Mouse (Mus musculus) urinary bladder, postnatal 10 days (tissue): ENCODE data around the gene Rab11a.
"Not testable (repeated sequence)": the region's sequence is repeated elsewhere in the genome, so short reads cannot be mapped to it uniquely, and the experiment has no call there.

Experiments
- DNase-seq: peaks from one replicate; pipeline ENCODE4 v3.0.0; 2022; ENCODE audit warnings: low spot score

Rab11a gene

DNA sequence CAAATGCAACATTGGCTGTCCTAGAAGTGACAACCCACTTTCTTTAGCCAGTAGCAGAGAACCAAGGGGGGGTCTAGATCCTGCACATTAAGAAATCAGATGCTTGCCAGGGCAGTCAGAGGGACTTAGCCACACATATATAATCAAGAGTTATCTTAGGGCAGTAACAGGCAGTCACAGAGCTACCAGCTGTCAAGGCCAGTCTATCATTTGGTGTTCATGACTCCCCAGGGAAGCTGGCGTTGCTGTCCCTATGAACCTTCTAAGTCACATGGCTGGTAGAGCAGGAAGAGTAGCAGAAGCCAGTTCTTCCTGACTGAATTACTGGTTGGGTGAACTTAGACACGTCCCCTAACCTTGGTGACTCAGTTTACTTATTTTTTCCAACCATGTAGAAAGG is 44.5 kb downstream of the Rab11a start:
- DNase-seq = no peak

DNA sequence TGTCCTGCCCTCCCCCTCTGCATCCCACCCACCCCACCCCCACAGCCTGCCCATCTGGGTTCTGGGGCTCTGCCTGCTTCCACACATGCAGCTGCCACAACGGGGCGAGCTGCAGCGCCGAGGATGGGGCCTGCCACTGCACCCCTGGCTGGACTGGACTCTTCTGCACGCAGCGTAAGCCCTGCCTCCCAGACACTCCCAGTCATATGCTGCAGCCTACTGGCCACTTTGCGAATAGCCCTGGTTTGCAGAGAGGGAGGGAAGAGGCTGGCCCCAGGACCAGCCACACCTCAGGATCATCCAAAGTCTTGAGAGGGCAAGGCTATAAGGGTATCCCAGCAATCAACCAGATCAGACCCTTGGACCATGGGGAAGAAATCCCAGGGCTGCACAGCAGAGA is 46.4 kb downstream of the Rab11a start:
- no peak for DNase-seq

DNA sequence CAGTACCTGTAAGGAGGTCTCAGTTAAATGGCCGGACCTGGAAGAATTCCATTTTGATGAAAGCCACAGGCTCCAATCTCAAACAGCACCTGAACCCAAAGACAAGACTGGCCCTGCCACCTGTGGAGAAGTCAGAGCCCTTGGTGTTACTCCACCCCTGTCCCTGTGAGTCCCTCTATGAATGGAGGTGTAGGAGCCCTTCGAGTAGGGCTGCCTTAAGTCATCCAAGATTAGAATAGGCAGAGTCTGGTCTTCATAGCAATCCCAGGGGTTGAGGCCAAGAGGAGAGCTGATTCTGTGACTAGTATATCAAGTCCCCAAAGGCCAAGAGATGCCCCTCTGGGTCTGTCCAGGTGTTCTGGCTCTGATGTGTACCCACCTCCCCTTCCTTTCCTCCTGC is 46.8 kb downstream of the Rab11a start:
- DNase-seq = no peak

DNA sequence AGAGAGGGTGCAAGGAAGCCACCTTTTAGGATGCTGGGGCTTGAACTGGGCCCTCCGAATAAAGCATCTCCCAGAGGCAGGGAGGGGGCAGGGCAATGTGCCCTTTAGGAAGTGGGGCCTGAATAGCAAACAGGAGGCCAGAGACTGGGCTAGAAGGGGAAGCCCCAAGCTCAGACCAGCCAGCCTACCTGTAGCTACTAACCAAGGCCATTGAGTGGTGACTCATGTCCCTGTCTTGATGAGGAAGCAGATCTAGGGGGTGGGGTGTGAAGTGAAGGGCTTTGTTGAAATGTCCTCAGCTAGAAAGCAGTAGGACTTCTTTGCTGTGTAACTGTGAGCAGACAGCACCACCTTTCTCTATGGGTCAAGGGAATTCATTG is 49.6 kb downstream of the Rab11a start:
- DNase-seq = no peak

DNA sequence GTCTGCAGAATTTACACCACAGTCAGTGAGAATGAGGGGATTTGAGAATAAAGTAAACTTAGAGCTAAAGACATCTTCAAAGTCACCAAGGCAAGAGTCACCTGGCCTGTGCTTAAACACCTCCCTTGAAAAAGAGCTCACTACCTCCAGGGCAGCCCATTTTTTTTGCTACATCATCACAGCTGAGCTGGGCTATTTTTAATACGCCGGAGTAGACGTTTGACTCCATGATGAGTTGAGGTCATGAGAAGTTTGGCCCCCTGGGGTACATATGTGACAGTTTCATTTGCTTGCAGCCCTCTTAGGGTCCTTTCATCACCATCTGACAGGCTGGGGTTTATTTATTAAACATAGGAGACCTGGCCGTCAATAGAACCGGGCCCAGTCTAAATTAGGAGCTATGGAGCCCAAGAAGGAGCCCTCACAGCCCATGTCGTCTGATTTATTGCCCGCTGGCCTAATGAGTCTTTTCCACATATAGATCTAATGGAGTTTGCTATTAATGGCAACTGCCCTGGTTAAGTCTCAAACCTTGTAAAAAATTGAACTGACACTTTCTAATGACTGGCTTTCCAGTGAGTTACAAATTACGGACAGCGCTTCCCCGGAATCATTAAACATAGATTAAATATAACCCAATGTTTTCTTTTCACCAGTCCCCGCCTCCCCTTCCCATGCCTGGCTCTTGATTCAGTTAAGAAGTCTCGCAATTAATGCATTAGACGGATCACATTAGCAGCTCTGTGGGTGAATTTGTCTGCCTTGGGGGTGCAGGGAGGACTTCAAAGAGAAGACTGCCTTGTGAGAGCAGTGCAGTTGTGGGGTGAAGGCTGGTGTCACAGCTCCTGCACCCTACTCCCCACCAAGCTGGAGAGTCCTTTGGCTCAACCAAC is 50.2 kb downstream of the Rab11a start:
- no peak for DNase-seq

DNA sequence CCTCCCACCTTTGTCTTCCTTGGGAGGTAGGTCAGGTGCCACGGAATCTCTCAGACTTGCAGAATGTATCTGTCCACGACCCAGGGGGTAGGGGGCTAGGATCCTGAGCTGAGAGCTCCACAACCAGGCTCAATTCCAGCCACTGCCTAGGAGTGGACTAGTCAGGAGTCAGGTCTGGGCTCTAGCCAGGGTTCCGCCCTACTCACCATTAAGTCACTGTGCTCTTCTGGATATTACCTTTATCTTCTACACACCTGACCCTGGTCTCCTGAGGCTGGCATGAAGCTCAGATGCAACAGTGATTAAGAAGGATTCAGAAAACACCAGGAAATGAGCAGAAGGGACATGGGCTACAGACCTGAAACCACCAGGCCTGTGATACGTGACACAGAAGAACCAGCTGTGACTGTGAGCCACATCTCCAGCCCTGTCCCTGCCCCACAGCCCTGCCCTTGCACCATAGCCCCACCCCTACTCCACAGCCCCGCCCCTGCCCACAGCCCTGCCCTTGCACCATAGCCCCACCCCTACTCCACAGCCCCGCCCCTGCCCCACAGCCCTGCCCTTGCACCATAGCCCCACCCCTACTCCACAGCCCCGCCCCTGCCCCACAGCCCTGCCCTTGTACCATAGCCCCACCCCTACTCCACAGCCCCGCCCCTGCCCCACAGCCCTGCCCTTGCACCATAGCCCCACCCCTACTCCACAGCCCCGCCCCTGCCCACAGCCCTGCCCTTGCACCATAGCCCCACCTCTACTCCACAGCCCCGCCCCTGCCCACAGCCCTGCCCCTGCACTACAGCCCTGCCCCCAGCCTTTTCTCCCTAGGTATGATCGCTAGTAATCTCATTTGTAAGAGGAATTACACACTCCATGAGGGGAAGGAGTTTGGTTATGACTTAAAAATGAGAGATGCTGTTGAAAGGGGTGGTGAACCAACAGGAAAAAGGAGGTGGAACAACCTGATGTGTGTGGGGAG is 65.9 kb downstream of the Rab11a start:
- DNase-seq = not testable (repeated sequence)

DNA sequence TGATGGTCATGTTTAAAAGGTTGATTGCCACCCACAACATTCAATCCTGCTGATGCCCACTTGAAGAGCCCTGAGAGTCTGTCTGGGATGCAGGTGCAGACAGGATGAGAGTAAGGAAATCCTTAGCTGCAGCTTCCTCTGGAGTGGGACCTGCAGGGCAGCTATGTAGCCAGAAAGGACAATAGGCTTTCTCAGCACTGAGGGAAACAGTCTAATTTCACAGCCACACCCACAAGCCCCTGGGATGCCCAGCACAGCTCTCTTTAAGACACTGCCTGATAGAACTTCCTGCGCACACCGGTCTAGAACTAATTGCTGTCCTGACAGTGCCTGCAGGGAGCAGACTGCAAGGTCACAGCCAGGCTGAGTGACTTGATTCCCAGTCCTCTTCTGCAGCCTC is 69.6 kb downstream of the Rab11a start:
- no peak for DNase-seq

DNA sequence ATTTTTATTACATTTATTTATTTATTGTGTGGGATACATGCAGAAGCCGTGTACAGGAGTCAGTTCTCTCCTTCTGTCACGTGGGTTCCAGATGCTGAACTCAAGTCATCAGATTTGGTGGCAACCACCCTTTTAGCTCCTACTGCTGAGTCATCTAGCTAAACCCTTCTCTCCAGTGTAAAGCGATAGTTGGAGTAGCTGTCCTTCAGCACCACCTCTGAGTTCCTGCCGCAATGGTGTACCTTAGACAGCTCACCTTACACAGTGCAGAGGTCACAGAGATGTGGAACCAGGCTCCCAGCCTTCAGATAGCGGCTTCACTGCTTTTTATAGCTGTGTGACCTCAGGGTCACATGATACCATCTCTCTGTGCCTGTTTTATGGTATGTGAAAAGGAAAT is 70.0 kb downstream of the Rab11a start:
- DNase-seq = no peak

DNA sequence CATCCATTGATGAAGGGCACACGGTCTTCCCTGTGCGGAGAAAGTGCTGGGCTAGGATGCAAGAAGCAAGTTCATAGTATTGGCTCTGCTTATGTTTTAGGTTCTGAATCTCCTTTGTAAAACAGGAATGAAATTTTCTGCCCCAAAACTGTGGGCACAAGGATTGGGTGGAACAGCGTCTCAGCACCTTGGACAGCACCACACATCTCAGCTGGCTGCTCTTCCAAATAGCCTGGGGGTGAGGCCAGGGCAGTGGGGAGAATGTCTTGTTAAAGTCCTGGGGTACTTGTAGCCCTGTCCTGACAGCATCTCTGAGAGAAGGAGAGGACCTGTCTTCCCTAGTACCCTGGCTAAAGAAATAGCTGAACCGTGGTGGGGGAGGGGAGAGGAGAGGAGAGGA is 71.0 kb downstream of the Rab11a start:
- no peak for DNase-seq
